Mouse (Mus musculus) embryonic facial prominence, embryonic 15.5 days (tissue): Measurements from ENCODE around the gene Pdzd8. TPM values are rescaled to one million over a fixed set of nuclear protein-coding genes. Genes with fewer than 3 reads are reported as not detected.

ENCODE experiments used
- ATAC-seq: fragments of 200-750 bp; cut with Nextera tagmentation; 2 replicates; pipeline ENCODE4 v1.8.0; 2017; ENCODE audit warnings: low read depth, moderate TSS enrichment; ENCODE audit not compliant: insufficient number of reproducible peaks, low FRiP score, low TSS enrichment
- H3K27ac ChIP-seq: fragments of 300-500 bp; sonication (generic); replicated peaks from 2 replicates; pipeline ENCODE4 v1.5.1; 2015; ENCODE audit warnings: mild to moderate bottlenecking, inconsistent platforms
- H3K27me3 ChIP-seq: fragments of 300-500 bp; sonication (generic); 2 replicates; pipeline ENCODE4 v1.6.1; 2015; ENCODE audit warnings: inconsistent platforms
- H3K36me3 ChIP-seq: fragments of 300-500 bp; sonication (generic); 2 replicates; pipeline ENCODE4 v1.6.1; 2015; ENCODE audit warnings: mild to moderate bottlenecking, inconsistent platforms
- H3K4me1 ChIP-seq: fragments of 300-500 bp; sonication (generic); 2 replicates; pipeline ENCODE4 v1.6.1; 2015; ENCODE audit warnings: inconsistent platforms
- H3K4me2 ChIP-seq: fragments of 300-500 bp; sonication (generic); replicated peaks from 2 replicates; pipeline ENCODE4 v1.6.1; 2015; ENCODE audit warnings: mild to moderate bottlenecking, inconsistent platforms
- H3K4me3 ChIP-seq: fragments of 300-500 bp; sonication (generic); replicated peaks from 2 replicates; pipeline ENCODE4 v1.5.1; 2015; ENCODE audit warnings: mild to moderate bottlenecking, inconsistent platforms
- H3K9ac ChIP-seq: fragments of 300-500 bp; sonication (generic); 2 replicates; pipeline ENCODE4 v1.6.1; 2015; ENCODE audit warnings: inconsistent platforms
- H3K9me3 ChIP-seq: fragments of 300-500 bp; sonication (generic); replicated peaks from 2 replicates; pipeline ENCODE4 v1.6.1; 2016; ENCODE audit warnings: inconsistent platforms
- WGBS: fragments of 180-500 bp; shearing (Covaris S2); methylation state at CpG from one replicate; pipeline ENCODE4 v1.1.7; 2015; 5-methylcytosine and 5-hydroxymethylcytosine counted together
- polyA plus RNA-seq: library from polyadenylated mRNA; unstranded; fragments of >200 nt; fragmentation: Nextera tagmentation; extraction: Ambion mirVana; gene quantifications from 2 replicates; pipeline ENCODE4 v1.2.1, GENCODE M21; 2015

The Pdzd8 gene
- polyA plus RNA-seq, 1 experiment from 2014 or later, result 10.1 TPM

- Histone ChIP-seq H3K4me1 (no peaks in the 10 kb centered on the region), H3K4me2 (no peak overlapping the region), H3K4me3 (no peak overlapping the region), H3K27ac (no peak overlapping the region), H3K36me3 (no peaks in the 10 kb centered on the region), H3K9ac (no peak overlapping the region), H3K27me3 (no peaks in the 10 kb centered on the region), H3K9me3 (no peaks in the 10 kb centered on the region)
- ATAC-seq, result no peak
- 58% methylated on average over 3 of the region's 3 CpGs for WGBS
Measured at GRCm38 (mm10) chr19:59352760-59353159, 7.2 kb upstream of the Pdzd8 start.

- Histone ChIP-seq H3K27me3 (no peaks in the 10 kb centered on the region), H3K9ac (no peak overlapping the region)
Measured at GRCm38 (mm10) chr19:59351151-59351889, 5.7 kb upstream of the Pdzd8 start.

GRCm38 (mm10) chr19:59350273-59350903 lies 4.8 kb upstream of the Pdzd8 start:
- no peak for ATAC-seq
- Histone ChIP-seq H3K9me3 (no peaks in the 10 kb centered on the region), H3K9ac (no peak overlapping the region), H3K4me3 (no peak overlapping the region), H3K27ac (no peak overlapping the region), H3K4me1 (0 out of 2 replicates have a peak, but pooled peaks cover 5% of the 10 kb centered on the region), H3K36me3 (no peaks in the 10 kb centered on the region), H3K4me2 (no peak overlapping the region), H3K27me3 (no peaks in the 10 kb centered on the region)
- 71% methylated on average over 7 of the region's 7 CpGs for WGBS

More at GRCm38 (mm10) chr19:59351151-59351889, 5.7 kb upstream of the Pdzd8 start:
- H3K4me2 ChIP-seq, result no peak overlapping the region
- 0 out of 2 replicates have a peak, but pooled peaks cover 2% of the 10 kb centered on the region for H3K4me1 ChIP-seq
- no peak overlapping the region for H3K27ac ChIP-seq
- ATAC-seq, result no peak
- WGBS, result 56% methylated on average over 15 of the region's 15 CpGs
- H3K36me3 ChIP-seq, result no peaks in the 10 kb centered on the region
- no peaks in the 10 kb centered on the region for H3K9me3 ChIP-seq
- no peak overlapping the region for H3K4me3 ChIP-seq

GRCm38 (mm10) chr19:59349329-59349960 lies 3.9 kb upstream of the Pdzd8 start:
- H3K27me3 ChIP-seq, result no peaks in the 10 kb centered on the region
- no peak overlapping the region for H3K9ac ChIP-seq
- H3K27ac ChIP-seq, result no peak overlapping the region
- no peak overlapping the region for H3K4me3 ChIP-seq
- ATAC-seq, result no peak
- H3K9me3 ChIP-seq, result no peaks in the 10 kb centered on the region
- H3K36me3 ChIP-seq, result no peaks in the 10 kb centered on the region
- 71% methylated on average over 6 of the region's 6 CpGs for WGBS
- H3K4me1 ChIP-seq, result peaks cover 7% of the 10 kb centered on the region
- no peak overlapping the region for H3K4me2 ChIP-seq

GRCm38 (mm10) chr19:59346325-59346724 lies 745 bp upstream of the Pdzd8 start:
- Histone ChIP-seq H3K4me3 (peak overlapping the region; percentile 68), H3K9ac (peak overlapping the region; percentile 95), H3K9me3 (no peaks in the 10 kb centered on the region), H3K27ac (peak overlapping the region; percentile 80), H3K4me2 (peak overlapping the region; percentile 96), H3K36me3 (no peaks in the 10 kb centered on the region), H3K27me3 (no peaks in the 10 kb centered on the region), H3K4me1 (peaks cover 22% of the 10 kb centered on the region)
- WGBS, result 3% methylated on average over 11 of the region's 11 CpGs
- ATAC-seq, result no peak

- peak overlapping the region; percentile 95 for H3K9ac ChIP-seq
- no peaks in the 10 kb centered on the region for H3K9me3 ChIP-seq
- no peaks in the 10 kb centered on the region for H3K36me3 ChIP-seq
- H3K27me3 ChIP-seq, result no peaks in the 10 kb centered on the region
- H3K27ac ChIP-seq, result peak overlapping the region; percentile 89
- peaks cover 22% of the 10 kb centered on the region for H3K4me1 ChIP-seq
- ATAC-seq, result peak; percentile 53
- peak overlapping the region; percentile 68 for H3K4me3 ChIP-seq
- under 1% methylated on average over 64 of the region's 70 CpGs for WGBS
- peak overlapping the region; percentile 96 for H3K4me2 ChIP-seq
Measured at GRCm38 (mm10) chr19:59345081-59345657, 411 bp downstream of the Pdzd8 start.

- under 1% methylated on average over 14 of the region's 14 CpGs for WGBS
- no peaks in the 10 kb centered on the region for H3K9me3 ChIP-seq
- H3K27ac ChIP-seq, result no peak overlapping the region; the same call in 1 of the 2 replicates
- no peaks in the 10 kb centered on the region for H3K36me3 ChIP-seq
- H3K27me3 ChIP-seq, result no peaks in the 10 kb centered on the region
- H3K4me1 ChIP-seq, result peaks cover 22% of the 10 kb centered on the region
- no peak for ATAC-seq
- peak overlapping the region; percentile 68 for H3K4me3 ChIP-seq
- H3K4me2 ChIP-seq, result peak overlapping the region; percentile 96
- peak overlapping the region; percentile 95 for H3K9ac ChIP-seq
Measured at GRCm38 (mm10) chr19:59344304-59344711, 1.3 kb downstream of the Pdzd8 start.

- Histone ChIP-seq H3K36me3 (no peaks in the 10 kb centered on the region), H3K4me2 (peak overlapping the region; percentile 96), H3K9ac (no peak overlapping the region), H3K27me3 (no peaks in the 10 kb centered on the region), H3K27ac (no peak overlapping the region), H3K4me3 (peak overlapping the region; percentile 68), H3K4me1 (peaks cover 22% of the 10 kb centered on the region), H3K9me3 (no peaks in the 10 kb centered on the region)
- WGBS, result 29% methylated on average over 2 of the region's 2 CpGs
- ATAC-seq, result no peak
Measured at GRCm38 (mm10) chr19:59342964-59343363, 2.6 kb downstream of the Pdzd8 start.

- no peak overlapping the region for H3K4me2 ChIP-seq
- no peaks in the 10 kb centered on the region for H3K36me3 ChIP-seq
- no peaks in the 10 kb centered on the region for H3K27me3 ChIP-seq
- H3K9ac ChIP-seq, result no peak overlapping the region
- H3K9me3 ChIP-seq, result no peaks in the 10 kb centered on the region
- WGBS, result 82% methylated on average over 3 of the region's 3 CpGs
- H3K27ac ChIP-seq, result no peak overlapping the region
- ATAC-seq, result no peak
- H3K4me1 ChIP-seq, result peaks cover 16% of the 10 kb centered on the region
- no peak overlapping the region for H3K4me3 ChIP-seq
Measured at GRCm38 (mm10) chr19:59339908-59340307, 5.7 kb downstream of the Pdzd8 start.

GRCm38 (mm10) chr19:59337872-59338681 lies 7.5 kb downstream of the Pdzd8 start:
- H3K4me2 ChIP-seq, result no peak overlapping the region
- no peak for ATAC-seq
- H3K4me1 ChIP-seq, result peaks cover 3% of the 10 kb centered on the region
- H3K27me3 ChIP-seq, result no peaks in the 10 kb centered on the region
- H3K27ac ChIP-seq, result no peak overlapping the region
- H3K9ac ChIP-seq, result no peak overlapping the region
- WGBS, result 87% methylated on average over 3 of the region's 3 CpGs
- no peaks in the 10 kb centered on the region for H3K36me3 ChIP-seq
- no peaks in the 10 kb centered on the region for H3K9me3 ChIP-seq
- H3K4me3 ChIP-seq, result no peak overlapping the region
